Comparison of ENCODE assay signal across 9 mouse cellular contexts in genomic region chr14:76420726-76421125, GRCm38 (mm10). TPM values are rescaled to one million over a fixed set of nuclear protein-coding genes. Genes with fewer than 3 reads are reported as not detected.
DNase-seq lines count a peak whose midpoint lies in the region; ATAC-seq lines count a peak whose summit lies in the region.
"Had no signal": no experiment of that assay in that cellular context is flagged by ENCODE, and none has a peak within 500 bp of the region (broad histone marks: within the 10 kb centered on the region; RNA-seq: fewer than 3 reads in every experiment).

No protein-coding gene starts in this region.

- H3K4me3 ChIP-seq in neural tube, embryonic 11.5 days (ENCODE audit: low read depth, low read length) = peak overlapping the region; percentile 20
- H3K4me3 ChIP-seq in limb, embryonic 15.5 days = no peak overlapping the region

- 29% methylated on average over 7 of the region's 7 CpGs for WGBS in neural tube, embryonic 11.5 days
- 38% methylated on average over 7 of the region's 7 CpGs for WGBS in limb, embryonic 15.5 days

- H3K36me3 ChIP-seq in neural tube, embryonic 11.5 days (ENCODE audit: control insufficient read depth, insufficient read depth, low read length) = peaks cover 12% of the 10 kb centered on the region
- peaks cover 41% of the 10 kb centered on the region for H3K36me3 ChIP-seq in limb, embryonic 15.5 days

- H3K9ac ChIP-seq in neural tube, embryonic 11.5 days (ENCODE audit: low read length) = no peak overlapping the region
- H3K9ac ChIP-seq in limb, embryonic 15.5 days = no peak overlapping the region

- no peaks in the 10 kb centered on the region for H3K27me3 ChIP-seq in neural tube, embryonic 11.5 days (ENCODE audit: control insufficient read depth, insufficient read depth, low read length)
- no peaks in the 10 kb centered on the region for H3K27me3 ChIP-seq in limb, embryonic 15.5 days

- no peak for ATAC-seq in neural tube, embryonic 11.5 days (ENCODE audit: insufficient read depth, low FRiP score, low TSS enrichment)
- no peak for ATAC-seq in limb, embryonic 15.5 days (ENCODE audit: insufficient number of reproducible peaks, low FRiP score, low TSS enrichment, low read depth)
- ATAC-seq in granulocyte monocyte progenitor cell, adult 5-6 weeks (replicated peaks; ENCODE audit: poor library complexity, severe bottlenecking) = no peak
- ATAC-seq: activated CD4-positive, CD25-positive, alpha-beta regulatory T cell, adult 4 months had no signal

- no peaks in the 10 kb centered on the region for H3K9me3 ChIP-seq in neural tube, embryonic 11.5 days (ENCODE audit: control insufficient read depth, low read length)
- H3K9me3 ChIP-seq in limb, embryonic 15.5 days = no peaks in the 10 kb centered on the region

- peaks cover 39% of the 10 kb centered on the region for H3K4me1 ChIP-seq in neural tube, embryonic 11.5 days (ENCODE audit: control insufficient read depth, insufficient read depth, low read length)
- peaks cover 48% of the 10 kb centered on the region for H3K4me1 ChIP-seq in limb, embryonic 15.5 days

- H3K27ac ChIP-seq in neural tube, embryonic 11.5 days (ENCODE audit: low read depth, low read length) = no peak overlapping the region
- no peak overlapping the region for H3K27ac ChIP-seq in limb, embryonic 15.5 days

- H3K4me2 ChIP-seq in neural tube, embryonic 11.5 days (ENCODE audit: low read depth) = peak overlapping the region; percentile 43
- H3K4me2 ChIP-seq in limb, embryonic 15.5 days = peak overlapping the region; percentile 15; the same call in 1 of the 2 replicates

- DNase-seq in adrenal gland, adult (ENCODE audit: inconsistent age in 2 of 2, low spot score in 1 of 2) = peak; percentile 23 to 63
- no peak for DNase-seq in adrenal gland, postnatal 4 days (ENCODE audit: low spot score in 2 of 2)
- DNase-seq in neural tube, embryonic 11.5 days (ENCODE audit: low spot score) = peak; percentile 18
- DNase-seq in neural tube, embryonic 10.5 days (ENCODE audit: extremely low spot score, low spot score) = no peak
- no peak for DNase-seq in T-cell, adult 2 months (ENCODE audit: low spot score)
- DNase-seq in thymus, postnatal 36 days = no peak

RNA-seq across cellular contexts. Expression of gene Tsc22d1, which starts 6.0 kb away (rescaled TPM):
- 1,000 to 10,000 TPM; 1,342 to 1,567 TPM for total RNA-seq in adrenal gland, postnatal 4 days (2021)
- 636 and 651 TPM in 2 replicates for polyA plus RNA-seq in neural tube, embryonic 11.5 days (2014; fragmentation: Nextera tagmentation; extraction: Ambion mirVana)
- polyA plus RNA-seq in limb, embryonic 15.5 days (2015; fragmentation: Nextera tagmentation; extraction: Ambion mirVana) = 543 and 584 TPM in 2 replicates
- total RNA-seq in granulocyte monocyte progenitor cell, adult 5-6 weeks (2014; fragmentation: Nextera tagmentation) = 53.3 and 59.4 TPM in 2 replicates
- total RNA-seq in granulocyte monocyte progenitor cell, adult 5-6 weeks (2017) = 30.6 and 41.9 TPM in 2 replicates

Comparison
In these comparisons a context has a peak if more than half of its experiments do, and no peak if none do; other contexts are left out.
1. DNase-seq: peak in adrenal gland, adult (2 of 2) and neural tube, embryonic 11.5 days (single experiment); none in adrenal gland, postnatal 4 days (0 of 2), neural tube, embryonic 10.5 days (single experiment), T-cell, adult 2 months (single experiment) and thymus, postnatal 36 days (0 of 2).
2. RNA of gene Tsc22d1, which starts 6.0 kb away (total RNA-seq): 1,342 to 1,567 TPM in adrenal gland, postnatal 4 days; 30.6 to 59.4 TPM in granulocyte monocyte progenitor cell, adult 5-6 weeks; every median in the first group is over 10 times any median in the second.